Mouse (Mus musculus): ENCODE results near the gene Pnpla7.

DNA sequence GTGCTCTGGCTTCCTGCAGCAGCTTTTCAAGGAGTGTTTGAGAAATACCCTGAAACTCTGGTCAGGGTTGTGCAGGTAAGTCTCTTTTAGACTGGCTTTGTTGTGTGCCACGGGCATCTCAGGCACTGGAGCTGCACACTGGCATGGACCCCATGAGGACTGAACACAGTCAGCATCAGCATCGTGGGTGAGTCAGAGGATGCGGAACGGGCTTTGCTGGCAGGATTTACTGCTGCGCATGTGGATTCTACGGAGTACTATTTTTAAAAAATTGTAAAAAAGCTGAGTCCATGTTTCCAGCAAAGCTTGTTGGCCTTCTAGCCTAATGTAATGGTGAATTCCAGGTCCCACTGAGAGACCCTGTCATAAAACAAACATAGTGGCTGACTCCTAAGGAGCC is 19.5 kb downstream of the Pnpla7 start:
- TF ChIP-seq CTCF (IDR thresholded peaks at IDR 0.05; ENCODE audit: low read depth, low read length) = no peak
- TF ChIP-seq TAL1 (conservative IDR thresholded peaks at IDR 0.05; ENCODE audit: low read depth, low read length) = no peak
- no peak for TF ChIP-seq GATA1 (IDR thresholded peaks at IDR 0.05; ENCODE audit: borderline replicate concordance, low read length)
- TF ChIP-seq POLR2AphosphoS5 (IDR thresholded peaks at IDR 0.05; ENCODE audit: insufficient replicate concordance, low read depth, low read length) = no peak
- TF ChIP-seq GATA2 (IDR thresholded peaks at IDR 0.05; ENCODE audit: borderline replicate concordance, low read depth, low read length) = no peak

Measured in G1E (cell line).